Comparison of ENCODE assay signal across 9 mouse cellular contexts in genomic region chr7:130545401-130545800, GRCm38 (mm10). TPM values are rescaled to one million over a fixed set of nuclear protein-coding genes. Genes with fewer than 3 reads are reported as not detected.
DNase-seq lines count a peak whose midpoint lies in the region; ATAC-seq and TF ChIP-seq lines count a peak whose summit lies in the region.
"Had no signal": no experiment of that assay in that cellular context is flagged by ENCODE, and none has a peak within 500 bp of the region (broad histone marks: within the 10 kb centered on the region; RNA-seq: fewer than 3 reads in every experiment).

No protein-coding gene starts in this region.

- H3K4me2 ChIP-seq in heart, postnatal 0 days (ENCODE audit: low read depth, low read length): peak overlapping the region; percentile 78
- H3K4me2 ChIP-seq in hindbrain, embryonic 15.5 days: peak overlapping the region; percentile 70
- peak overlapping the region; percentile 89 for H3K4me2 ChIP-seq in midbrain, embryonic 12.5 days (replicated peaks)

- no peak overlapping the region; the same call in 1 of the 2 replicates for H3K9ac ChIP-seq in heart, postnatal 0 days (replicated peaks; ENCODE audit: low read depth, low read length)
- H3K9ac ChIP-seq in hindbrain, embryonic 15.5 days: 0 out of 2 replicates have a peak overlapping the region, but pooled peaks have one; percentile 92
- peak overlapping the region; percentile 95; the same call in 1 of the 2 replicates for H3K9ac ChIP-seq in midbrain, embryonic 12.5 days (replicated peaks)

- DNase-seq in heart, postnatal 0 days (ENCODE audit: low spot score): no peak
- no peak for DNase-seq in heart, adult 11 months
- peak; percentile 59 for DNase-seq in R1 (ENCODE audit: low read depth, low spot score)
- no peak for DNase-seq in adrenal gland, adult 2 months
- DNase-seq in layer of hippocampus, adult 18-20 months (ENCODE audit: low spot score in 2 of 2): no peak
- no peak for DNase-seq in right cerebral cortex, postnatal 14 days
- DNase-seq: spleen, adult 18-20 months had no signal

- H3K27me3 ChIP-seq in heart, postnatal 0 days (ENCODE audit: control insufficient read depth, insufficient read depth, low read length): no peaks in the 10 kb centered on the region
- no peaks in the 10 kb centered on the region for H3K27me3 ChIP-seq in hindbrain, embryonic 15.5 days
- no peaks in the 10 kb centered on the region for H3K27me3 ChIP-seq in midbrain, embryonic 12.5 days

- ATAC-seq in heart, postnatal 0 days (ENCODE audit: insufficient read depth, low read depth): no peak
- no peak for ATAC-seq in hindbrain, embryonic 15.5 days (ENCODE audit: low FRiP score, low read depth)
- no peak for ATAC-seq in midbrain, embryonic 12.5 days (ENCODE audit: low FRiP score, low read depth)

- H3K27ac ChIP-seq in heart, postnatal 0 days (ENCODE audit: low read depth): 0 out of 2 replicates have a peak overlapping the region, but pooled peaks have one; percentile 22
- H3K27ac ChIP-seq in hindbrain, embryonic 15.5 days (replicated peaks): no peak overlapping the region
- H3K27ac ChIP-seq in midbrain, embryonic 12.5 days (replicated peaks): no peak overlapping the region

- no peak for TF ChIP-seq CTCF in heart, postnatal 0 days (IDR thresholded peaks at IDR 0.05; ENCODE audit: low read depth)

- no peak for TF ChIP-seq EP300 in heart, postnatal 0 days (IDR thresholded peaks at IDR 0.05; ENCODE audit: low read depth)

- peaks cover 11% of the 10 kb centered on the region for H3K4me1 ChIP-seq in heart, postnatal 0 days (ENCODE audit: control insufficient read depth, insufficient read depth)
- peaks cover 13% of the 10 kb centered on the region for H3K4me1 ChIP-seq in hindbrain, embryonic 15.5 days (replicated peaks)
- H3K4me1 ChIP-seq in midbrain, embryonic 12.5 days: peaks cover 18% of the 10 kb centered on the region

- peak overlapping the region; percentile 94 for H3K4me3 ChIP-seq in heart, postnatal 0 days (ENCODE audit: low read depth, low read length)
- no peak overlapping the region for H3K4me3 ChIP-seq in hindbrain, embryonic 15.5 days
- no peak overlapping the region for H3K4me3 ChIP-seq in midbrain, embryonic 12.5 days

- peaks cover 47% of the 10 kb centered on the region for H3K36me3 ChIP-seq in heart, postnatal 0 days (replicated peaks; ENCODE audit: control insufficient read depth, insufficient read depth, low read length)
- H3K36me3 ChIP-seq in hindbrain, embryonic 15.5 days: peaks cover 15% of the 10 kb centered on the region; the same call in 1 of the 2 replicates
- peaks cover 44% of the 10 kb centered on the region for H3K36me3 ChIP-seq in midbrain, embryonic 12.5 days

- no peaks in the 10 kb centered on the region for H3K9me3 ChIP-seq in heart, postnatal 0 days (replicated peaks; ENCODE audit: control insufficient read depth, low read length)
- H3K9me3 ChIP-seq in hindbrain, embryonic 15.5 days: no peaks in the 10 kb centered on the region
- no peaks in the 10 kb centered on the region for H3K9me3 ChIP-seq in midbrain, embryonic 12.5 days

- 87% methylated on average over 5 of the region's 5 CpGs for WGBS in heart, postnatal 0 days
- 97% methylated on average over 5 of the region's 5 CpGs for WGBS in hindbrain, embryonic 15.5 days
- WGBS in midbrain, embryonic 12.5 days: 96% methylated on average over 5 of the region's 5 CpGs

RNA-seq across cellular contexts. Expression of gene Ate1, which starts 25.2 kb away (rescaled TPM):
- 31.0 and 32.4 TPM in 2 replicates for total RNA-seq in heart, postnatal 0 days (2014; rRNA removed; ENCODE audit: low replicate concordance)
- polyA plus RNA-seq in heart, postnatal 0 days (2015; fragmentation: Nextera tagmentation; extraction: Ambion mirVana): 65.1 and 66.3 TPM in 2 replicates
- 110 and 114 TPM in 2 replicates for polyA plus RNA-seq in hindbrain, embryonic 15.5 days (2015; fragmentation: Nextera tagmentation; extraction: Ambion mirVana)
- 68.2 and 76.9 TPM in 2 replicates for polyA plus RNA-seq in midbrain, embryonic 12.5 days (2016; fragmentation: Nextera tagmentation; extraction: Ambion mirVana)
- 10 to 100 TPM; 38.8 to 40.9 TPM for total RNA-seq in adrenal gland, adult 2 months (2021)
- 3.5 and 4.5 TPM in 2 replicates for polyA plus RNA-seq in adrenal gland, adult 2 months (2012; rRNA removed)
- total RNA-seq in layer of hippocampus, adult 18-20 months (2021): 10 to 100 TPM; 69.7 to 71.3 TPM

RNA-seq across cellular contexts. Expression of gene Nsmce4a, which starts 27.5 kb away (rescaled TPM):
- total RNA-seq in heart, postnatal 0 days (2014; rRNA removed; ENCODE audit: low replicate concordance): 56.9 and 72.7 TPM in 2 replicates
- polyA plus RNA-seq in heart, postnatal 0 days (2015; fragmentation: Nextera tagmentation; extraction: Ambion mirVana): 96.9 and 107 TPM in 2 replicates
- polyA plus RNA-seq in hindbrain, embryonic 15.5 days (2015; fragmentation: Nextera tagmentation; extraction: Ambion mirVana): 81.4 and 86.2 TPM in 2 replicates
- polyA plus RNA-seq in midbrain, embryonic 12.5 days (2016; fragmentation: Nextera tagmentation; extraction: Ambion mirVana): 169 and 171 TPM in 2 replicates
- 10 to 100 TPM; 54.1 to 68.9 TPM for total RNA-seq in adrenal gland, adult 2 months (2021)
- polyA plus RNA-seq in adrenal gland, adult 2 months (2012; rRNA removed): 50.4 and 73.4 TPM in 2 replicates
- 10 to 100 TPM; 40.7 to 44.1 TPM for total RNA-seq in layer of hippocampus, adult 18-20 months (2021)

RNA-seq across cellular contexts. Expression of gene Tacc2, which starts 31.8 kb away (rescaled TPM):
- 64.7 and 83.8 TPM in 2 replicates for total RNA-seq in heart, postnatal 0 days (2014; rRNA removed; ENCODE audit: low replicate concordance)
- 33.7 and 39.0 TPM in 2 replicates for polyA plus RNA-seq in heart, postnatal 0 days (2015; fragmentation: Nextera tagmentation; extraction: Ambion mirVana)
- polyA plus RNA-seq in hindbrain, embryonic 15.5 days (2015; fragmentation: Nextera tagmentation; extraction: Ambion mirVana): 62.1 and 65.3 TPM in 2 replicates
- polyA plus RNA-seq in midbrain, embryonic 12.5 days (2016; fragmentation: Nextera tagmentation; extraction: Ambion mirVana): 73.3 and 73.6 TPM in 2 replicates
- total RNA-seq in adrenal gland, adult 2 months (2021): 10 to 100 TPM; 36.2 to 44.4 TPM
- 37.0 and 43.0 TPM in 2 replicates for polyA plus RNA-seq in adrenal gland, adult 2 months (2012; rRNA removed)
- total RNA-seq in layer of hippocampus, adult 18-20 months (2021): 10 to 100 TPM; 73.8 to 77.5 TPM

Comparison
In these comparisons a context has a peak if more than half of its experiments do, and no peak if none do; other contexts are left out.
1. RNA of gene Ate1, which starts 25.2 kb away (polyA plus RNA-seq): 110 to 114 TPM in hindbrain, embryonic 15.5 days, 68.2 to 76.9 TPM in midbrain, embryonic 12.5 days and 65.1 to 66.3 TPM in heart, postnatal 0 days; 3.5 to 4.5 TPM in adrenal gland, adult 2 months; every median in the first group is over 10 times any median in the second.
2. Peak in every context shown above with its lines, with median percentiles within 50 percentile points of each other: H3K4me2 ChIP-seq.